Mouse (Mus musculus) C2C12 (cell line): ENCODE results near the gene Anxa4. TPM values are rescaled to one million over a fixed set of nuclear protein-coding genes. Genes with fewer than 3 reads are reported as not detected.

Source experiments
- H3K27me3 ChIP-seq: one replicate; pipeline ENCODE4 v1.6.1; 2011; ENCODE audit not compliant: control insufficient read depth, insufficient read depth, insufficient read length
- H3K36me3 ChIP-seq: one replicate; pipeline ENCODE4 v1.6.1; 2011; ENCODE audit not compliant: control insufficient read depth, insufficient read depth
- H3K4me3 ChIP-seq: one replicate; pipeline ENCODE4 v1.5.1; 2011; ENCODE audit warnings: mild to moderate bottlenecking, control low read depth; ENCODE audit not compliant: poor library complexity, insufficient read depth, severe bottlenecking
- H3K79me2 ChIP-seq: one replicate; pipeline ENCODE4 v1.6.1; 2011; ENCODE audit not compliant: control insufficient read depth, insufficient read depth
- H3K79me3 ChIP-seq: one replicate; pipeline ENCODE4 v1.6.1; 2011; ENCODE audit warnings: low read depth, control low read depth
- H3ac ChIP-seq: one replicate; pipeline ENCODE3; 2011; ENCODE audit warnings: low read depth; ENCODE audit not compliant: control insufficient read depth, insufficient read length
- CEBPB ChIP-seq: IDR thresholded peaks from one replicate; pipeline ENCODE4 v1.6.1; 2011; ENCODE audit warnings: low read depth, mild to moderate bottlenecking, control low read depth, moderate library complexity
- CTCF ChIP-seq: IDR thresholded peaks from one replicate; pipeline ENCODE4 v1.5.1; 2011; ENCODE audit not compliant: control insufficient read depth, insufficient read depth, insufficient read length
- FOSL1 ChIP-seq: IDR thresholded peaks from one replicate; pipeline ENCODE4 v1.8.0; 2011; ENCODE audit warnings: mild to moderate bottlenecking, low read length; ENCODE audit not compliant: poor library complexity, insufficient read depth, severe bottlenecking
- MAX ChIP-seq: IDR thresholded peaks from one replicate; pipeline ENCODE4 v1.6.1; 2011; ENCODE audit warnings: mild to moderate bottlenecking, control low read depth
- MYOD1 ChIP-seq: IDR thresholded peaks from one replicate; pipeline ENCODE4 v1.6.1; 2011; ENCODE audit warnings: low read depth; ENCODE audit not compliant: control insufficient read depth, insufficient read length
- MYOG ChIP-seq: IDR thresholded peaks from one replicate; pipeline ENCODE4 v1.6.1; 2011; ENCODE audit not compliant: control insufficient read depth, insufficient read length; ENCODE audit errors: extremely low read depth
- USF1 ChIP-seq: IDR thresholded peaks from one replicate; pipeline ENCODE4 v1.6.1; 2011; ENCODE audit warnings: low read depth, mild to moderate bottlenecking, control low read depth, moderate library complexity
- polyA plus RNA-seq: library from polyadenylated mRNA; unstranded; fragments of >200 nt; fragmentation: generic; extraction: Trizol; gene quantifications from one replicate; pipeline ENCODE4 v1.2.1, GENCODE M21; 2012; ENCODE audit warnings: missing spikeins

Anxa4 gene
- polyA plus RNA-seq, 1 experiment, result 93.0 TPM

GRCm38 (mm10) chr6:86694465-86694864 is 98.9 kb downstream of the Anxa4 start:
- peaks cover 55% of the 10 kb centered on the region for H3K36me3 ChIP-seq

GRCm38 (mm10) chr6:86689671-86690070 is 103.7 kb downstream of the Anxa4 start:
- Histone ChIP-seq H3K79me3 (no peaks in the 10 kb centered on the region), H3ac (no peak overlapping the region), H3K79me2 (no peaks in the 10 kb centered on the region), H3K4me3 (no peak overlapping the region), H3K27me3 (no peaks in the 10 kb centered on the region), H3K36me3 (peaks cover 25% of the 10 kb centered on the region)
- TF ChIP-seq MAX (no peak), FOSL1 (no peak), USF1 (no peak), MYOD1 (no peak), CEBPB (no peak), MYOG (no peak), CTCF (no peak)

More at GRCm38 (mm10) chr6:86694465-86694864, 98.9 kb downstream of the Anxa4 start:
- no peak for TF ChIP-seq MYOD1
- no peak for TF ChIP-seq MAX
- TF ChIP-seq USF1, result no peak
- no peak for TF ChIP-seq FOSL1
- peak; percentile 29 for TF ChIP-seq CTCF
- H3K79me3 ChIP-seq, result no peaks in the 10 kb centered on the region
- no peaks in the 10 kb centered on the region for H3K79me2 ChIP-seq
- H3K4me3 ChIP-seq, result no peak overlapping the region
- no peak overlapping the region for H3ac ChIP-seq
- H3K27me3 ChIP-seq, result no peaks in the 10 kb centered on the region

GRCm38 (mm10) chr6:86686971-86687370 is 106.4 kb downstream of the Anxa4 start:
- H3K27me3 ChIP-seq, result no peaks in the 10 kb centered on the region
- H3K79me3 ChIP-seq, result peaks cover 7% of the 10 kb centered on the region
- H3K4me3 ChIP-seq, result no peak overlapping the region
- peaks cover 17% of the 10 kb centered on the region for H3K79me2 ChIP-seq
- no peak overlapping the region for H3ac ChIP-seq
- peaks cover 16% of the 10 kb centered on the region for H3K36me3 ChIP-seq
- TF ChIP-seq CTCF (no peak), MYOG (no peak), USF1 (no peak)

Other genes starting within 250 kb of the Anxa4 start
- gene Asprv1, start 165.4 kb downstream of the Anxa4 start, polyA plus RNA-seq, result 0.04 TPM
- gene Mxd1, start 124.4 kb downstream of the Anxa4 start, polyA plus RNA-seq, result 1.1 TPM
- gene Snrnp27, start 109.1 kb downstream of the Anxa4 start, polyA plus RNA-seq, result 53.1 TPM
- 6.6 TPM for gene Gmcl1, start 60.2 kb downstream of the Anxa4 start, polyA plus RNA-seq
- gene Aak1, start 55.9 kb upstream of the Anxa4 start, polyA plus RNA-seq, result 12.8 TPM
- gene Nfu1, start 215.7 kb upstream of the Anxa4 start, polyA plus RNA-seq, result 108 TPM
- gene Gfpt1, start 249.3 kb upstream of the Anxa4 start, polyA plus RNA-seq, result 10.5 TPM